Mouse (Mus musculus) cerebellum, adult 11 months (tissue): ENCODE results near the gene Lsm14b.

Experiments used
- DNase-seq: peaks from one replicate; pipeline ENCODE4 v3.0.0; 2022

The Lsm14b gene

DNA sequence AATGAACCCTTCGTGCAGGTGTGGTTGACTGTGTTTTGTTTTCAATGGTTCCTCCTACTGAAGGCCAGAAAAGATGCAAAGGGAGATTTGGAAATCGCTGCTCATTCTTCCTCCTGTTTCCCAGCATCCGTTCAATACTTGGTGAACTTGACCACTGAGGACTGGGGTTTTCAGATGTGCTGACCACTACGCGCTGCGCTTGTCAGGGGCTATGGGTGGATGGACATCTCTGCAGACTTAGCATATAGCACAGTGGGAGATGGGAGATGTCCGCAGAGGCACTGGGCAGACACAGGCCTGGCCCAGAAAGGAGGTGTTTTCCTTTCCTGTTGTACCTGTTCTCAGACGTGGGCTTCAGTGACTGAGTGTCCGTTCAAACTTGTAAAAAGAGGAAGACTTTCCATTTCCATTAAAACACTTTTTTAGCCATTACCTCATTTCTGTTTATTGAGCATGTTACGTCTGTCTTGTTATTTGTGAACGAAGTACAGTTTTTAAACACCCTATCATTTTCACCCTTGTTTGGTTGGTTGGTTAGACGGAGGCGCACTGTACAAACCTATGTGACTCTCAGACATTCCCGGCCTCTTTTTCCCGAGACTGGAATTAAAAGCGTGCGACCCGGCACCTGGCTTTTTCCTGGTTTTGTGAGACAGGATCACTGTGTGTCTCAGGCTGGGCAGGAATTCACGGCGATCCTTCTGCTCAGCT, 45.1 kb downstream of the Lsm14b start:
- DNase-seq: no peak

DNA sequence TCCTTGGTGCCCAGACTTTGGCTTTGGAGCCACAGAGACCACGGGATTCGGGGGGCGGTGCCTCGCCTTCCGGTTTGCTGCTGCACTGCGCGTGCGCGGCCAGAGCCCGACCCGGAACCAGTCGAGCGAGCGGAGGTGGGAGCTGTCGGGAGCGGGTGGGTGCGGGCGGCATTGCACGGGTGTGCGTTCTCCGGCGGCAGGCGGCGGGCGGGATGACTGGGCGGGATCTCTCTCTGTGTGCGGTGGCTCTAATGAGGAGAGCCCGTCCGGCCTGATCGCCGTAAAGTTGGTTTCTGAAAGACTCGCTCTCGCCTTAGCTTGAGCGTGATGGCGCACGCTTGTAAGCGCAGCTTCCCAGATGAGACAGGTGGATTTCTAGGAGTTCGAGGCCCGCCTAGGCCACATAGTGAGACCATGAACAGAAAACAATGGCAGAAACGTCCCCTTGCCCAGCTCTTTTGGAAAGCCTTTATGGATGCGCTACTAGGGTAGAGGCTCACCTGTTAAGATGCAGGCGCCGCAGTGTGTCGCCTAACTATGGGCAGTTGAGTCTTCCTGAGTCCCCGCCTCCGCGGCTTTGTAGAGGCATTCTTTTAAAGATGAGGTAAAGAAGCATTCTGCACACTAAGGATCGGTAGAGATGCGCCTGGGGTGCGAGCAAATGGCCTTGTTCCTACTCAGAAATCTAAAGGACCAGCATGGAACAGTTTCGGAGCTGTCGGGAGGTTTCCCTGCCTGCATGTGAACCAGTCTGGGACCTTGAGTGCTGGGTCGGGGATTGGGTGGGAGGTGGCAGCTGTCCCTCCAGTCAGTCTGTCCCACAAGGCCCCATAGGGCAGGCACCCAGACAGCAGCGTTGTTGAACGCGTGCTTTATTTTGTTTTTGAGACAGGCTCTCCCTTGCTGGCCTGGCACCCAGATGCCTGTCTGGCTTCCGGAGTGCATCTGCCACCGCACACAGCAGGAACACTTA, 46.0 kb downstream of the Lsm14b start, which contains the start of gene Mtg2:
Mtg2 (plus strand) TSS at position 108 of the 973 bp plus-strand sequence.
- DNase-seq: peak; percentile 95

DNA sequence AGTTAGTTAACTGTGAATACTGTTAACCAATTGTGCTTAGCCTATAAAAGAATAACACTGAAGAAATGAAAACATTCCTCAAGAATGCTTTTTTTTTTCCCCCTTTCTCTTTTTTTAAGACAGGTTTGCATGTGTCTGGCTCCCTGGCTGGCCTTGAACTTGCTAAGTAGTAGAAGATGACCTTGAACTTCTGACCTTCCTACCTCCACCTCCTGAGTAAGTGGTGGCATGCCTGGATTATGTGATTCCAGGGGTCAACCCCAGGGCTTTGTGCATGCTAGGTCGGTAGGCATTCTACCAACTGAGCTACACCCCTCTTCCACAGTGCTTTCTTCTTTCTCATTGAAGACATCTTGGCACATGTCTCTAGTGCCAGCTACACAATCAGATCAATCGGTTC, 46.9 kb downstream of the Lsm14b start:
- DNase-seq: no peak

DNA sequence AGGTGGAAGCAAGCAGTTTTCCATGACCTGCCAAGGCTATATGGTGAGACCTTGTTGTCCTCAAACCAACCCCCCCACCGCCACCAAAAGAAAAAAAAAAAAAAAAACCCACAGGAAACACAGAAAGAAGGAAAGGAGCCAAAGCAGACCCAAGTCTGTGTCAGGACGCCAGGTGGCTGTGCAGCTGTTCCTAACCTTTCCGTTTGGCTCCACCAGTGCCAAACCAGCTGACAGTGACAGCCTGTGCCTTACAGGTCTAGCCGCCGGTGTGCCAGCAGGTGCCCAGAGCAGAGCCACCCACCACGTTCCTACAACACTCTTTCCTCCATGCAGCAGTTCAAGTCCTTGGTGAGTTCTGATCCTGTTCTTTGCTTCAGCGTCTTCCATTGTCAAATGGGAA, 48.1 kb downstream of the Lsm14b start:
- DNase-seq: no peak

DNA sequence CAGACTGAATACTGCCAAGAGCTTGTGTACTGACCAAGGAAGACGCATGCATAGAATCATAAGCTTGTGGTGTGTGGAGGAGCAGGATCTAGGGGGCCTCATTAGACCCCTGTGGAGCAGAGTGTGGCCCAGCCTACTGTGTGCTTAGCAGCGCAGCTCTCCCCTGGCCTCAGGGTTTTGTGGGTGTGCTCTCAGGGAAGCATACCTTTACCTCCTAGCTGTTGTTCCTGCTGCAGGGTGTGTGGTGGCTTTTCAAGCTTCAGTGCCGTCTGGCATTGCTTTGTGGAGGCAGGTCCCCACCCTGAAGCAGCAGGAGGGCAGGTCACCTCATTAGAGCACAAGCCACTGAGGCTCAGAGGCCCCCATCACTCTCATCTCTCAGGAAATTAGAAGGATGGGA, 52.8 kb downstream of the Lsm14b start:
- no peak for DNase-seq

DNA sequence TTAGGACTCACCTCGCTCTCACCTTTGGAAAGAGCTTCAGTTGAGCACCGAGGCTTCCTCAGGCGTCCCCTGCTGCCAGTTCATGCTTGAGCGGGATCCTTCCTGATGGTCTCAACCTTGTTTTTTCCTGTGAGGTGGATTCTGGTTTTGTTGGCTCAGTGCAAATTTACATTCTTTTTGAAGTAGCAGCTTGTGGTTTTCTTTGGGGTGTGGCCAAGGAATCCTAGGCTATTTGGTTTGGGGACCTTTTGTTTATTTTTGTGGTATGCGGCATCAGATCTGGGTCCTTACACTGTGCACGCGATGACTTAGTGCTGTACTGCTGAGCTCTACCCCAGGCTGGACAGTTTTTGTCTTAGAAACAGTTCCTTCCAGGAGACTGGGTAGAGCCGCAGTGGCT, 55.9 kb downstream of the Lsm14b start:
- DNase-seq: no peak

- no peak for DNase-seq
Measured at GRCm38 (mm10) chr2:180083063-180083462, 58.3 kb downstream of the Lsm14b start.

GRCm38 (mm10) chr2:180084565-180084964, 59.8 kb downstream of the Lsm14b start:
- no peak for DNase-seq
